Mouse (Mus musculus) stomach, postnatal 0 days (tissue): ENCODE results near the gene Dcaf6.

Source experiments
- CTCF ChIP-seq: IDR thresholded peaks from 2 replicates; pipeline ENCODE4 v1.5.1; 2016; ENCODE audit warnings: antibody characterized with exemption, low read depth, mild to moderate bottlenecking, moderate library complexity
- EP300 ChIP-seq: optimal IDR thresholded peaks from 2 replicates; pipeline ENCODE3; 2016; ENCODE audit warnings: antibody characterized with exemption

DNA sequence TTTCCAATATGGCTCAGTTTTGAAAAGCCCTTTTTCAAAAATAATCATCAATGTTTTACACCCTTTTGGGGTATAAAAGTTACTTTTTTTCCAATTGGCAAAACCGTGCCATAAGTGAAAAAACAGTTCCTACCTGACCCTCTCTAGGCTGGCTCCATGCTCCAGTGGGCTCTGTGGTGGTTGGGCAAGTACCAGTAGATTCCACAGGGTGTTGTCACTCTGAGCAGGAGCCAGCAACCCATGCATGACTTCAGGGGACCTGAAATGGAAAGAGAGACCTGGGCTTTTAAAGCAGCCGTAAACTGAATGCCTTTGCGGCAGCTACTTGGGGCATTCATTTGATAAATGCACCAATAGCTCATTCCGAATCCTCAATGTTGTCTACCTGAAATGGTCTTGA lies 89.3 kb downstream of the Dcaf6 start:
- TF ChIP-seq CTCF (no peak), EP300 (no peak)
